Mouse (Mus musculus) cerebellum, adult 11 months (tissue): ENCODE results near the gene H2afj.

Source experiments
- DNase-seq: peaks from one replicate; pipeline ENCODE4 v3.0.0; 2022

Gene H2afj

GRCm38 (mm10) chr6:136848399-136848798, 40.4 kb downstream of the H2afj start:
- no peak for DNase-seq

DNA sequence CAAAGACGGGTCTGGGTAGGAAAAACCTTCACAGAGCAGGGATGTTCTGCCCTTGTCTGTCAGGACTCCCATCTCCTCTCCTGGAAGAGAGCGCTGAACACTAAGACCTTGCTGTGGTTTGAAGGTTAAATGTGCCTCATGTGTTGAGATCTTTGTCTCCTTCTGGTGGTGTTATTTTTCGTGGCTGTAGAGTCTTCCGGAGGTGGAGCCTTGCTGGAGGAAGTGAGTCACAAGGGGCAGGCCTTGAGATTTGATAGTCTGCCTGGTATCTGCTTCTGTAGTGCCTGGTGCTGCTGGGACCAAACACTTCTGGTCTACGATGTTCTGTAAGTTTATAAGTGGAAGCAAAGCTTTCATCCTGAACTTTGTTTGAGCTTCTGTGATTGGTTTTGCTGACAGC, 40.9 kb downstream of the H2afj start:
- no peak for DNase-seq

DNA sequence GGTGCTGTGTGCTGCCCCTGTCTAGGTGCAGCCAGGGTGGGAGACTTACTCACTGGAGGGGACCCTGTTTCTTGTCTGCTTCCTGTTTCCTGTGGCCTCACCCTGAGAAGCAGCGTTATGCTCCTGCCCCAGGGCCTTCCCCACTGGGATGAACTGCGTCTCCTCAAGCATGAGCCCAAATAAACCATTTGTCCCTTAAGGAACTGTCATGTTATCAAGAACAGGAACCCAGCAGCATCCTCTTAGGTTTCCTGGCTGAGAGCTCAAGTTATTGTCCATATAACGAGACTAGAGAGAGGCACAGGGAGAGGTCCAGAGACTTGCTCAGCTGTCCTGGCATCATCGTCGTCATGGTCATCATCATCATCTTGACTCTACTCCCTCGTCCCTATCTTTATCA, 42.2 kb downstream of the H2afj start:
- DNase-seq, result no peak

- no peak for DNase-seq
Measured at GRCm38 (mm10) chr6:136852348-136852747, 44.3 kb downstream of the H2afj start.

DNA sequence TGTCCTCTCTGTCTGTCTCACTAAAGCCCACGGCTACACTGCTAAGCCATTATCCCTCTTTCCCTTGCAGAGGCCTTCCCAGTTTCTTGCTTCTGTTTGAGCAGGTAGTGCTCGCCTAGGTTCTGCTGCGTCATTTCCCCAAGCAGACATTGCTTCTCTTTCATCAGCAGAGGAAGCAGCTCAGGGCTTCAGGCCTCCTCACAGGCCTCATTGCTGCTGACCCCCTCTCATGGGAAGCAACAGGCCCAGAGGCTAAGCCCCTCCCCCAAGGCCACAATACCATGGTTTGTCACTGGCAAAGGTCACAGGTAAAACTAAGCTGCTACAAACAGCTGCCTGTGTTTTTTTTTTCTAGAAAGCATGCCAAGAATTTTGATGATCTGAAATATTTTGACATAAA, 44.7 kb downstream of the H2afj start:
- DNase-seq, result no peak

- no peak for DNase-seq
Measured at GRCm38 (mm10) chr6:136854361-136854781, 46.3 kb downstream of the H2afj start.

DNA sequence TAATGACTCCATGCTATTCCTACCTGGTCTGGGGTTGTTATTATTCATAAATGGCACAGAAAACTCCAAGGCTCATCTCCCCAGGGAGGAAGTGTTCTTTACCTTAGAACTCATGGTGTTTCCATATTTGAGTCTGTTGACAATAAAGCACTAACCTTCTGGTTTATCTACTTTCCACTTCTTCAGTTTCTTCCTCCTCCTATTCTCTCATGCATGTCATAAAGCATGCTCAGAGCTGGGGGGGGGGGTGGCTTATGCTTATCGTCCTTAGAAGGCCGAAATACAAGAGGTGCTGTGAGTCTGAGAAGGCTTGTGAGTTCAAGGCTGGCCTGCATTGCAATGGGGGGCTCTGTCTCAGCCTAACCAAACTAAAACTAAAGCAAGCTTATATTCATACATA, 47.1 kb downstream of the H2afj start:
- no peak for DNase-seq

GRCm38 (mm10) chr6:136856071-136856636, 48.1 kb downstream of the H2afj start:
- no peak for DNase-seq

DNA sequence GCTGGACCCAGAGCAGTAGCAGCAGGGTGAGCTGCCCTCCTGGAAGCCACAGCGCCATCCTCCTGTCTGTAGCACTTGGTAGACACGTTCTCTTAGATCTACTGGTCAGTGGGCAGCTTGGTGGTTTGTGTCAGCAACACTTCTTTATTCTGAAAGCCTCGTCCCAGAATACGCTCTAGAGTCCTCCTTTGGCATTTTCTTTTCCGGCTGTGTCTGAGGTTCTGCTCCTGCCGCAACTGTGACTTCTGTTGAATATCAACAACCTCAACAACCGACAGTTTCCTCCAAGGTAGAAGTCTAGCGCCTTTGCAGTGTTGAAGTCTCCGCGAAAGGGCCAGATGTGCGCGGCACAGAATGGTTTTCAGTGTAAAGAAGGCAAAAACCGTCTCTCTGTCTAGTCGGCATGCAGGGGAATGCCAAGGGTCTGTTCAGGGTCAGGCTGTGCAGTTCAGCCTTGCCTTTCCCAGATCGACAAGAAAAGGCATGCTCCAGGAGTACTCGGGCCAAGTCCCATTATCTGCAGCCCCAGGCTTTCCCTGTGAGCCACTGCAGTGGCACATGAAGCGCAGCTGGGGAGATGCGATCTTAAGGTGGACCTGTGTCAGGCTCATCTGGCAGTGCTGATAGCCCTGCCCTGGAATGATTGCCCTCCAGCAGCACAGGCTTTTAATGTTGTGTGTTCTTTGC, 49.3 kb downstream of the H2afj start, which contains the start of gene Art4:
Gene Art4, minus strand, starts transcription at position 548 of the 687 bp plus-strand sequence.
- no peak for DNase-seq

DNA sequence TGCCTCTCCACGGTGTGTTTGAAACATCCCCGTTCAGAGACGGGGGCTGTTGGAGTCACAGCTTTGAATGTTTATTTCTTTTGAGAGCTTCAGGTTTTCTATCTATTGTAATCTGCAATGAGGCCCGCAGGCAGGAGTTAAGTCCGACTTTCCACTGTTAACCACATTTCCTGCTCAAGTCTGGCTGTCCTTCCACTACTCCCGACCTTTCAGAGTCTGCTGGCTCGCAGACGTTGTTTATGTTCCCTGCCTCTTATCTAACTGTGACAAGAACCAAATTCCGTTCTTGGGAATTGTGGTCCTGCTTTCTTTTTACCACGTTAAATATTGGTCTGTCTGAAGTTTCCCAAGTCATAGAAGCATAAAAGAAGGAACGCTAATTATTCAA, 49.8 kb downstream of the H2afj start:
- DNase-seq, result no peak

GRCm38 (mm10) chr6:136858420-136858819, 50.4 kb downstream of the H2afj start:
- no peak for DNase-seq
